Mouse (Mus musculus) natural killer cell, adult 2 months (primary cell): Measurements from ENCODE around the gene Tas2r135.

Experiments
- DNase-seq, 2 experiments: peaks; one replicate each; pipeline ENCODE4 v3.0.0; 2022; ENCODE audit warnings: low spot score in 2 of 2

Gene Tas2r135

DNA sequence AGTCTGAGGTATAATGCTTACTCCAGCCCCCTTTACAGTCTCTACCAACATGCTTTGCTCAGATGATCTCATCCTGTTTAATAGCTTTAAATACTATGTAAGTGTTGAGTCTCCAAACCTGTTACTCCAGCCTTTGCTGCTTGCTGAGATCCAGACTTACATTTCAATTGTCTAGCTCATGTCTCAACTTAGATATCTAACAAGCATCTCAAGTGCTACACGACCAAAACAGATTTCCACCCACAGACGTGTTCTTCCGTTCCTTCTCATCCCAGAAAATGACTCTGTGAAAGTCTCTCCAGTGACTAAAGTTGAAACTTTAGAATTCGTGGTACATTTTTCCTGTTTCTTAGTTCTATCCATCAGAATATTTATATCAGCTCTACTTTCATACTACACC is 21.1 kb downstream of the Tas2r135 start:
- no peak for DNase-seq

GRCm38 (mm10) chr6:42433554-42433953 is 28.3 kb downstream of the Tas2r135 start:
- DNase-seq: no peak

DNA sequence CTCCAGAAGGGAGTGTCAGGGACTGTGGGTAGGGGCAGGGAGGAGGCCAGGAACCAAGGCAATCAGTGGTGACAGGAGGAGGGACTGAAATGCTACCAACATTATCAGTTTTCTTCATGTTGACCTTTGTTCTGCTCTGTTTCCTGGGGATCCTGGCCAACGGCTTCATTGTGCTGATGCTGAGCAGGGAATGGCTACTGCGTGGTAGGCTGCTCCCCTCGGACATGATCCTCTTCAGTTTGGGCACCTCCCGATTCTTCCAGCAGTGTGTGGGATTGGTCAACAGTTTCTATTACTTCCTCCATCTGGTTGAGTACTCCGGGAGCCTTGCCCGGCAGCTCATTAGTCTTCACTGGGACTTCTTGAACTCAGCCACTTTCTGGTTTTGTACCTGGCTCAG is 29.2 kb downstream of the Tas2r135 start, which contains the start of gene Tas2r126:
Gene Tas2r126, plus strand, starts transcription at position 90 of the 400 bp plus-strand sequence.
- no peak for DNase-seq

GRCm38 (mm10) chr6:42435490-42435889 is 30.3 kb downstream of the Tas2r135 start:
- DNase-seq: no peak

DNA sequence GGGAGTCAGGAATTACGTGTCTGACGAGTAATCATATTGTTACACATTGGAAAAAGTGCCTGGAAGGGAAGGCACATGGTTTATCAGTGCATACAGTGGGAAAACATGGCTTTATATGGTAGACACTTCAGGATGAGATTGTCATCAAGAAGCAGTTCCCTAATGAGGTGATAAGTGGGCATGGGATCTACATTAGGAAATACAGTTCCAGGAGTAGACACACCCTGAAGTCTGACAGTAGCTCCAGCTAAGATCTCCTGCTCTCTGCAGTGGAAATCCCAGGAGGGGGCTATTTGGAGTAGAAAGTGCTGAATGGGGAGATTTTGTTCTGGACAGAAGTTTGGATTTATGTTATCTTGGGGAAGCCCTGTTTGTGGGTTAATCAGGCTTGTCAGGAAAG is 36.2 kb downstream of the Tas2r135 start:
- DNase-seq: no peak

DNA sequence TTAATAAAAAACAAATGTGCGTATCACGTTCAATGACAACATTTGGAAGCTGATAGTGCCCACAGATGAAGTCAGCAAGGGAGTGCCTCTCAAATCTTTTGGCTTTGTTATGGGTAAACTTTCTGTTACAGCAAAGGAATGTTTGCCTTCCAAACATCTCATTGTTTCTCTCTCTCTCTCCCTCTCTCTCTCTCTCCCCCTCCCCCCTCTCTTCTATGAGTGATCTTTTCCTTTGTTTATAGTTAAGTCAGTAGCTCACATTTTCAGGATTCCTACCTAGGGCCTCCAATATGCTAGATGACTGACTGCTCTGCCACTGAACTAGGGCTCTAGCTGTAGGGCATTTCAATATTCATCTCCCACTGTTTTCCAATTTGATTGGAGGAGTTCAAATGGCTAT is 39.3 kb downstream of the Tas2r135 start:
- no peak for DNase-seq

DNA sequence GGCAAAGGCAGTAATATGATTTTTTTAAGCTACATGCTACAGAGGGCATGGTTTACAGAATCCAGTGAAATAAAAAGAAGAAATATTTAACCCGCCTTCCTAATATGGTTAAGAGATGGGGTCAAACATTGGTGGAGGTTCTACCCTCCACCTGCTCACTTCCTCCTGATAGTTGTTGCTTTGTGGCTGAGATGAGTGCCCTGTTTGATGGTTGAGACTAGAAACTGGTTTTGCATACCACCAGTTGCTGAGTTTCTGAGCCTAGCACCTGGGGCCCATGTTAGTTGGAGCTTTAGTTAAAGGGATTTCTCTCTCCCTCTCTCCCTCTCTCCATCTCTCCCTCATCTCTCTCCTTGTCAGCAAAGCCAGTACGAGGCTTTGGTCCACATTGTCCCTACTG is 42.1 kb downstream of the Tas2r135 start:
- DNase-seq: no peak
